Mouse (Mus musculus) CD4-positive, CD25-positive, alpha-beta regulatory T cell, adult 2 months (primary cell): ENCODE data around the gene Pex5l.

Source experiments
- DNase-seq: peaks from one replicate; pipeline ENCODE4 v3.0.0-alpha.2; 2012; ENCODE audit warnings: low read depth, low spot score

Pex5l gene

GRCm38 (mm10) chr3:33063590-33063989 lies 79.5 kb downstream of the Pex5l start:
- DNase-seq: no peak

DNA sequence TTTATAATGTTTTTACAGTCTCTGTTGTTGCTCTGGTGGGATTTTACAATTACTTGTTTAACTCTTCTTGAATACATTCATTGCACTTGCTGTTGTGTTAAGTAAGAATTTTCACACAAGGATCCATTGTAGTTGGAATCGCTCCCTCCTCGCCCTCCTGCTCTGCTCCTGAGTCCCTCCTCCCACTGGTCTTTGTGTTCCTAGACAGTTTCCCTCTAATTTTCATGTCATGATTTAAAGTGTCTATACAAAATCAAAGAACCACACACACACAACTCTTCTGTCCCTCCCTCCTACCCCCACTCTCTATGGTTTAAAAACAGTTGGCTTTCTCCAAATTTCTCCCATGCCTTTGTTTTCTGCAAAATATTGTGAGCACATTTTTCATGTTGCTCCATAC lies 81.6 kb downstream of the Pex5l start:
- no peak for DNase-seq

DNA sequence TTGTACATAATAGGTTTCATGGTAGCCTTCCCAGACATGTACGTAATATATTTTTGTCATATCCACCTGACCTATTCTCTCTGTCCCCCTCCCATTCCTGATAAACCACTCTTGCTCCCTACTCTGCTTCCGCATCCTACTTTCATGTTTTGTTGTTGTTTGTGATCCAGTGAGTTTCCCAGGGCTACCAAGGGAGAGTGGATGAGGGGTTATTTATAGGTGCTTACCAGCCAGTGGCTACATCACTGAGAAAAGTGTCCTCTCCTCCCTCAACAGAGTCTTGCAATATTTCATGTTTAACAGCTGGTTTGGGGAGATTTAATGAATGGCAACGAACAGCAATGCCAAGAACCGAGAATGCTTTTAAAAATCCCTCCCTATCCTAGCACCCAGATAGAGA lies 82.0 kb downstream of the Pex5l start:
- no peak for DNase-seq

GRCm38 (mm10) chr3:33060343-33060937 lies 82.6 kb downstream of the Pex5l start:
- no peak for DNase-seq

DNA sequence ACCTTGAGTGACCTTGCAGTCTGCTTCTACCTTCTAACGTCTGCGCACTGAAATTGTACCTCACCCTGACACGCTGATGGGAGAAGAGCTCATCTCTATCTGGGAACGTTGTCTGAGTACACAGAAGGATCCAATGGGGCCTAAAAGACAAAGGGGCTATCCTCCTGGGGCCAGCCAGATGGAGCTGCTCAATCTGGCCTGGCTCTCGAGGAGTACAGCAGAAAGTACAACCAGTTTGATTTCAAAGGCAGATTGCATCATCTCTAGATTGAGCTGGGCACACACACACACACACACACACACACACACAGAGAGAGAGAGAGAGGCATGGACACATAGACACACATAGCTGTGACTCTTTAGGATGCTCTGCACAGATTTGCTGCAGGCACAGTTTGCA lies 94.7 kb downstream of the Pex5l start:
- DNase-seq: no peak

GRCm38 (mm10) chr3:33044799-33045106 lies 98.3 kb downstream of the Pex5l start:
- DNase-seq: no peak

GRCm38 (mm10) chr3:33043896-33044798 lies 98.9 kb downstream of the Pex5l start:
- no peak for DNase-seq

- no peak for DNase-seq
Observed at GRCm38 (mm10) chr3:33024566-33024965, 118.5 kb downstream of the Pex5l start.

DNA sequence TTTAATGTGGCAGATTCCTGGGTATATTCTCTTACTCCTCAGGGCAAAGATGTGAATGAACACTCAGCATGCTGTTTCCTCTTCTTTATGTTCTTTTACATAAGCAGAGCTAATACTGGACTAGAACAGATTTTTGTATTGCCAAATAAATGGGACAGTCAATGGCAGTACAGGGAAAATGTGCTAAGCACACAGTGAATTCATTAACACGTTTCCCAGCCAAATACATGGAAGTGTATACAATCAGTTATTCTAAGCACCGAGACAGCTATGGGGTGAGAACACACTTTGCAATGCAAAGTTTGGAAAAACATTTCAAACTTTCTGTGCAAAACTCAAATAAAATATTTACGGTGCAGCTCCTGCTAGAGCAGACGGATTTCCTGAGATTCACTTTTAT lies 139.1 kb downstream of the Pex5l start:
- DNase-seq: no peak

GRCm38 (mm10) chr3:33001769-33002168 lies 141.3 kb downstream of the Pex5l start:
- no peak for DNase-seq

- DNase-seq: no peak
Observed at GRCm38 (mm10) chr3:33000383-33001015, 142.5 kb downstream of the Pex5l start.

DNA sequence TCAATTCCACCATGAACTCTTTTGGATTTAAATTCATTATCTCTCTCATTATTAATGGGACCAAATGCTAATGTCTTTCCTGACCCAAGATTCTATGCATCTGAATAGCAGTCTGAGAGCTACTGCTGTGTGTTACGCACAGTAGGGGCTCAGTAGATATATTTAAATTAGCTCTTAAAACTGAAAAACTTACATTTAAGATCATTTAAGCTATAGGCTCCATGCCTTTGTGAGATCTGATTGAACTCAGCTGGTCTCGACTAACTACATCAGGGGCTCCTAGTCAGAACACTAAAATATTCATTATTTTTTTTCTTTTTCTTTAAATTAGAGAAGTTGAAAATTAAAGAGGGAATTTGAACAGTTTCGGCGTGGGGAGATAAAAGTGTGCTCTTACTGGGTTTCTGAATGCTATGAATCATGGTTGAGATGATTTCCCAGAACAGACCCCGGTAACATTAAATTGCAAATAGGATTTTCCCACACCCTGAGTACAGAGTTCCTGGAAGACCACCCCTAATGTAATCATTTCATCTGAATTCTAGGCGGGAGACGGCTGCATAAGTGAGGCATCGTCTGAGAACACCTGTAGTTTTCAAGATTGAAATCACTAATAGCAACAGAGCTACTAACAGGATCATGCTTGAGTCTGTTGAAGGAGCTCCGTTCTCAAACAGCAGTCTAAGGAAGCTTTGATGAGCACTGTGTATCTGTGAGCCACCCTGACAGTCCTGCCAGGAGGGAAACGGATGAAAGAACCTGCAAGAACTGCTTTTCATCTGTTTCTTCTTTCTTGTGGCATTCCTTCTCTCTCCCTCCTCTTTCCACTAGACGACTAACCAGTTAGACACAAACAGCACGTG lies 151.1 kb downstream of the Pex5l start:
- no peak for DNase-seq

DNA sequence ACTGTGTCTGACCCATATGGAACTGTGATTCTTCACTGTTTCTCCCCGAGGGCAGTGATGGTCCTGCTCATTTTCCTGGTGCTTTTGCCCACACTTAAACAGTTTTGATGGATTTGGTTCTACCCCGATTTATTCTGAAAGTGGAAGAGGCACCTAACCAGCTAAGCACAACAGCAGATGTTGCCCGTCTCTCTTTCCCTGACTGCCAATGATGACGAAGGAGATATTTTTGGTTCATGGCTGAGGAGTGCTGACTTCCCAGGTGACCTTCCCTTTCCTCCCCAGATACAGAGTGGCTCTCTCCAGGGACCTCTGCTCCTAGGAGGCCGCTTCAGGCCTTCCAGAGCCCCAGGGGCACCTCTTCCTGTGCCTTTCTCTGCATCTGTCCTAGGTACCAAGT lies 155.2 kb downstream of the Pex5l start:
- no peak for DNase-seq

DNA sequence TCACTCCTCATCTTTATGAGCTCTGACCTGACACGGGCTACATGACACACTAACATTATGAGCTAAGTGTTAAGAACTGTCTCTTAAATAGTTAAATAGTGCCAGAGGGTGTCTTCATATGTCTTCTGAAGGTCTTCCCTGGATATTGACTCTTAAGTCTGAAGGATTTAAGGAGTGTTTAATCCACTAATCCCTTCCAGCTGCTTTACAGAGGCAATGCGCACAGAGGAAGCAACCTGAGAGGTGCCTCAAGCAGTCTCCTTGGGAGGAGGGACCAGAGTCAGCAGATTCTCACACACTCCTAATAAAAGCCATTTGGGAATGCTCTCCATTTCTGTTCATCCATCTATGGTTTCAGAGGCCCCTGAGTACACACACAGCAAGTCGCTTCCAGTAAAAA lies 157.9 kb downstream of the Pex5l start:
- no peak for DNase-seq

- DNase-seq: no peak
Observed at GRCm38 (mm10) chr3:32979981-32980380, 163.1 kb downstream of the Pex5l start.

DNA sequence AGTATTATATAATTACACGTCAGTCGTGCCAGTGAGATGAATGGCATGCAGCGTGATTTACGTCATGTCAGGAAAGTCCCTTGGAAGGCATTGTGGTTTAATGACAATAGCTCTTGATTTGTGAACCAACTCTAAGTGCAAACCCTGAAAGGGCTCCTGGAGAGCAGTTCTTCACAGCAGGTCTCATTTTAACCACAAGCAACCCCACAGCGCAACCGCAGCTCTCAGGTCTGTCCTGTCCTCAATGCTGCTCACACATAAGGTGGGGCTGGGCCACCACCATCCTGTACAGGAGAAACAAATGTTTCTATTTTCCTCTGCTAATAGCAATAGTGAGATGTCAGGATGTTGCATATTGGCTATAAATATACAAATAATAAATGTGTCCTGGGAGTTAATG lies 163.8 kb downstream of the Pex5l start:
- DNase-seq: no peak

DNA sequence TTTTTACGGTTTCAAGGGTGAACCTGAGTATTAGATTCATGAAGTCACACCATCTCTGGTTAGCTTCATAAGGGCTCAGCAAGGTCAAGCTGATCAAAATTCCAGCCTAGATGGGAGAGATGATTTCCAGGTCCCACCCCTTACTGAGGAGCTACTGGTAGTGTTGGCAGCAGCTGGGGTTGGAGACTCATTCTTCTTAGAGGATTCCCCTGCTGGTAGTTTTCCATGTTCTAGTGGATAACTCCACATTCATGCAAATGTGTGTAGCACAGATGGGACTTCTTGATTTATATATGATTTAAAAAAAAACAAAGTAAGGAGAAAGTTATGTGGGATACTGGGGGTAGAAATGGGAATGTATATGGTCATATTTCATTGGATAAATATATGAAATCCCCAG lies 172.8 kb downstream of the Pex5l start:
- no peak for DNase-seq

- DNase-seq: no peak
Observed at GRCm38 (mm10) chr3:32968671-32969425, 174.2 kb downstream of the Pex5l start.

DNA sequence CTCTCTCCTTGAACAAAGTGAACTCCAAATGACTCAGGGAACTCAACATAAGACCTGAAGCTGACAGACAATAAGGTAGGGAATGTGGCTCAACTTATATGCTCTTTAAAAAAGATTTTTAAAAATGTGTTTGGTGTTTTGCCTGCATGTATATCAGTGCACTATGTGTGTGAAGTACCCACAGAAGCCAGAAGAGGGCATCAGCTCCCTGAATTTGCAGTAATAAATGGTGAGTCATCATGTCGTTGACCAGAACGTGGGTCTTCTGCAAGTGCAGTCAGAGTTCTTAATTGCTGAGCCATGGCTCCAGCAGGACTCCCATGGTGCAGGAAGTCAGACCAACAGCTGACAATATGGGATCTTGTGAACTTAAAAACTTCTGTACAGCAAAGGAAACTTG lies 177.5 kb downstream of the Pex5l start:
- DNase-seq: no peak

DNA sequence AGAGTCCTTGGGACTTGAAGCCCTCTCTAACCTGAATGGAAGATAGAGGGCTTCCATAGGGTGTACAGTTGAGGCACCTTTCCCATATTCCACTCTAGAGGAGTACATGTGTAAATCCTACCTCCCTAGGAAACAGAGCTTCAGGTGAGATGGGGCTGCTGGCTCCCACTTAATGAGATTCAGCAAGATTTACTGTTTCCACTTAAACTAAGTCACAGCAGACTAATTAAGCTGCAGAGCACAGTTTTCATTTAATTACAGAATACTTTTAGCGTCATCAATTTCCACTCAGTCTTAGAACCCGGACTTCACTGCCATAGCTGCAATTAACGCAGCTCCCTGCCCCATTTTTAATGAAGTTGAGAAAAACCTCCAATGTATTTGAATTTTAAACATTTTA lies 181.6 kb downstream of the Pex5l start:
- DNase-seq: no peak

- no peak for DNase-seq
Observed at GRCm38 (mm10) chr3:32951382-32951781, 191.7 kb downstream of the Pex5l start.
